Mouse (Mus musculus): Measurements from ENCODE around the gene Phykpl.
A peak's percentile ranks its signal among the peaks of the same experiment; 100 is the strongest.
"Not testable (repeated sequence)": the region's sequence is repeated elsewhere in the genome, so short reads cannot be mapped to it uniquely, and the experiment has no call there.

The Phykpl gene

GRCm38 (mm10) chr11:51586411-51586810 lies 1.9 kb downstream of the Phykpl start:
- DNase-seq (ENCODE audit: low read depth, low spot score), result no peak

- DNase-seq (ENCODE audit: low read depth, low spot score), result no peak
Measured at GRCm38 (mm10) chr11:51587059-51587458, 2.5 kb downstream of the Phykpl start.

GRCm38 (mm10) chr11:51588833-51589232 lies 4.3 kb downstream of the Phykpl start:
- no peak for DNase-seq (ENCODE audit: low read depth, low spot score)

GRCm38 (mm10) chr11:51590002-51590401 lies 5.4 kb downstream of the Phykpl start:
- no peak for DNase-seq (ENCODE audit: low read depth, low spot score)

GRCm38 (mm10) chr11:51591168-51591567 lies 6.6 kb downstream of the Phykpl start:
- no peak for DNase-seq (ENCODE audit: low read depth, low spot score)

DNA sequence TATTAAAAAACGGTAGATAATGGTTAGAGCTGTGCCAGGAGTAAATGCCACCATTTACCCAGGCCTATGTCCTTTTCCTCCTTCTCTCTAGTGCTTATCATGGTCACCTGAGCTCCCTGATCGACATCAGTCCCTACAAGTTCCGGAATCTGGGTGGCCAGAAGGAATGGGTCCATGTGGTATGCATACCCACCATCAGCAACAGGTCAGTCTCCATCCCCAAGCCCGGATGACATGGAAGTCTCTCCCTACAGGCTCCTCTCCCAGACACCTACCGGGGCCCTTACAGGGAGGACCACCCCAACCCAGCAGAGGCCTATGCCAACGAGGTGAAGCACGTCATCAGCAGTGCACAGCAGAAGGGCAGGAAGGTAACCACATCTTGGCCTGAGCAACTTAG lies 7.4 kb downstream of the Phykpl start:
- DNase-seq (ENCODE audit: low read depth, low spot score), result no peak

DNA sequence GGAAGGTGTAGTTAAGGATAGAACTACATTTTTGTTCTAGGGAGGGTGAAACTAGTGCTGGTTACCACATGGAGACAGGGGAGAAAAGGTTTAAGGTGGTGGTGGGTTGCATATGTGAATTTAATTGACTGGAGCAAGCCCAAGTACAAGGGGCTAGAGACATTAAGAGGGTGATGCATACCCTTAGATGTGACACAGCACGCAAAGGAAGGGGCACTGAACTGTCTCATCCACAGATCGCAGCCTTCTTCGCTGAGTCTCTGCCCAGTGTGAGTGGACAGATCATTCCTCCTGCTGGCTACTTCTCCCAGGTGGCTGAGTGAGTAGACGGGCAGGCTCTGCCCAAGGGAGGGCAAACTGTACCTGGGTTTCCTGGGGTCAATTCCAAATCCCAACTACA lies 8.8 kb downstream of the Phykpl start:
- no peak for DNase-seq (ENCODE audit: low read depth, low spot score)

GRCm38 (mm10) chr11:51593849-51594248 lies 9.3 kb downstream of the Phykpl start:
- no peak for DNase-seq (ENCODE audit: low read depth, low spot score)

- DNase-seq (ENCODE audit: low read depth, low spot score), result no peak
Measured at GRCm38 (mm10) chr11:51594715-51595350, 10.3 kb downstream of the Phykpl start.

DNA sequence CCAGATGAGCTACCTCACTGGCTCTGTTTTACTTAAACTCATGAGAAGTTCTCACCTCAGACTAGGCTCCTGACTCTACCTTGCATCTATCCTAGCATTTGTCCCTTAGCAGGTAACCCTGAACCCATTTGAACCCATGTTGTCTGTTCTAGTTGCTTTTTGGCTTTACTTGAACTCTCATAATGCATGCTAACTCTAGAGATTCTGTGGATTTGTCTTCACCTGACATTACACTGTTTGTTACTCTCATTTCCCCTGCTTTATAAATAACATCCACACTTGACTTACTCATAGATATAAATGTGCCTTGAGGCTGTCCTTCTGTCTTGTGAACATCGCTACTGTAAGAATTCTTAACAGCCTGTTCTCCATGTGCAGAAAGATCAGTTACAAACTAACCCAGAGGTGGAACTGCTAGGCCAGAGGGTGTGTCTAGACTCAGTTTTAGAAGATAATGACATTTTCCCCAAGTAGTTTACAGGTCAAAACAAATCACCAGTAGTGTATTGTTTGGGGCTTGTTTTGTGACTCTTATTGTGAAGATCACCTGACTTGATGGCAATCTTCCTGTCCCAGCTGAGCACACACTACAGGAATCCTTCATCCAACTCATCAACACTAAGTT lies 11.0 kb downstream of the Phykpl start:
- no peak for DNase-seq (ENCODE audit: low read depth, low spot score)

GRCm38 (mm10) chr11:51597553-51597952 lies 13.0 kb downstream of the Phykpl start:
- no peak for DNase-seq (ENCODE audit: low read depth, low spot score)

DNA sequence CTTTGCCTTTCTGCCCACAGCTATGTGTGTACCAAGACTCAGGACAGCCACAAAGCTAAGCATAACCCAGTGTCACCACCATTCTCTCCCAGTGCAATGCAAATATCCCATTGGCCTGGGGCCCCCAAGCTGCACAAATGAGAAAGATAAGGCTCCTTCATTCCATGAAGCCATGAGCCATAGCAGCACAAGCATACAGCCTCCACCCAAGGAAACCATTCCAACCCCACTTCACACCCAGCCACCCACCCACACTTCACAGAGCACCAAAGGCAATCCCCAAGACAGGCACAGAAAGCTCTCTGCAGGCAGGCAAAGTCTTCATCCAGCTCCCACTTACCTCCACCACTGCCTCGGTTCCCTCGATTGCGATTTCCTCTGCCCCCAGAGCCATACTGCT lies 17.7 kb downstream of the Phykpl start:
- DNase-seq (ENCODE audit: low read depth, low spot score), result no peak

DNA sequence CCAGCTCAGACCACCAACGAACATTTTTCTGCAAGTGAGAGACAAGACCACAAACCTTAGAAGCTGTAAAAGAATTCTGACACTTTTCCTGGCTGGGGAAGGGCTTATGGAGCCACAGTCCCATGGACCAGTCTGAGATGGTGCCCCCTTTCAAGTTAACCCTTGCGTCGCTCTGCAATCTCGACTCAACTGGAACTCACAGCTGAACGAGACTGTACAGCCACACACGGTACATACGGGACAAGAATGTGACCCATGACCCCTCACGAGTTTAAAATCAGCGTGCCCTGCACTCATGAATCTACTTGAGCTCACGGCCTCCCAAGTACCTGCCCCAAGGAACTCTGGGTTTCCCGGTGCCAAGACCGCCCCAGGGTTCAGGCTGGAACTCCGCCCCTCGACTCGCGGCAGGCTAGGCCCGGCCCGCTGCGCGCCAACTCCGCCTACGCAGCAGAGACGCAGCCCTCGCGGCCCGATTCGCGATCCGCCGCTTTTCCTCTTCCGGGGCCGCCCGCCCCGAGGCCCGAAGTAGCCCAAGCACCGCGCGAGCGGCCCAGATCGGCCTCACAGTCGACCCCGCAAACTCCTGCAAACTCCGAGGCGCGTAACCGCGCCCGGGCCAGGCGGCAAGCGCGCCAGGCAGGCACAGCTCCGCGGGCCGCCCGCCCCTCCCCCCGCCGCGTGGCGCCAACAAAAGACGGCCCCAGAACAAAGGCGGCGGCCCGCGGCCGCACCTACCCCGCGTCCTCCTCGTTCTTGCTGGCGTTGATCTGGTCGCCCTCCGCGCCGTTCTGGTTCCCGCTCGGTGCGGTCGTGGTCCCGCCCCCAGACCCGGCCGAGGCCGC lies 21.3 kb downstream of the Phykpl start:
- DNase-seq (ENCODE audit: low read depth, low spot score), result peak; percentile 92

DNA sequence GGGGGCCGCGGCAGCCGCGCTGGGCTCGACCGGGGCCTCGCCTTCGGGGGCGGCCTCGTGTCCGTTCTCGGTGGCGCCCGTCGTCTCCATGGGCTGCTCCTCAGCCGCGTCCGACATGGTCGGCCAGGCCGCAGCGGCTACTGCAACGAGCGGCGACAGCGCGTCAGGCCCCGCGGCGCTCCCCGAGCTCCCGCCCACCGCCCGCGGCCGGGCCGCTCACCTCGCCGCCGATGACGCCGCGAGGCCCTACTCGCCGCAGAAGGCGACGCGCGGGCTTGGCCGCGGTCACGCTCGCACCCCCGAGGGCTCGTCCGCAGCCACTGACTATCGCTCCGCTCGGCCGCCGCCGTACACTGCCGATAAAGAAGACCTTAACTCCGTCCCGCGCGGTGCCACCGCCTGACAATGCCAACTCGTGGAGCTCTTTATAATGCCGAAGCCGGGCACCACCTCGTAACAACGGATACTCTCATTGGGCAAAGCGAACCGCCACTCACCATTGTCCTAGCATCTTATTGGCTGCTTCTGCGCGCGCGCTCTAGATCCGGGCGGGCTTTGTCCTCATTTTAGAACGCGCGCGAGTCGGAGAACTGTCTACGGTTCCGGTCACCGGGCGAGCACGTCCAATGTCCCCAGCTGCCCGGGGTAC lies 22.0 kb downstream of the Phykpl start, which contains the start of gene Hnrnpab:
TSS of gene Hnrnpab (minus strand) at position 401 of the 649 bp plus-strand sequence.
- DNase-seq (ENCODE audit: low read depth, low spot score), result peak; percentile 97

DNA sequence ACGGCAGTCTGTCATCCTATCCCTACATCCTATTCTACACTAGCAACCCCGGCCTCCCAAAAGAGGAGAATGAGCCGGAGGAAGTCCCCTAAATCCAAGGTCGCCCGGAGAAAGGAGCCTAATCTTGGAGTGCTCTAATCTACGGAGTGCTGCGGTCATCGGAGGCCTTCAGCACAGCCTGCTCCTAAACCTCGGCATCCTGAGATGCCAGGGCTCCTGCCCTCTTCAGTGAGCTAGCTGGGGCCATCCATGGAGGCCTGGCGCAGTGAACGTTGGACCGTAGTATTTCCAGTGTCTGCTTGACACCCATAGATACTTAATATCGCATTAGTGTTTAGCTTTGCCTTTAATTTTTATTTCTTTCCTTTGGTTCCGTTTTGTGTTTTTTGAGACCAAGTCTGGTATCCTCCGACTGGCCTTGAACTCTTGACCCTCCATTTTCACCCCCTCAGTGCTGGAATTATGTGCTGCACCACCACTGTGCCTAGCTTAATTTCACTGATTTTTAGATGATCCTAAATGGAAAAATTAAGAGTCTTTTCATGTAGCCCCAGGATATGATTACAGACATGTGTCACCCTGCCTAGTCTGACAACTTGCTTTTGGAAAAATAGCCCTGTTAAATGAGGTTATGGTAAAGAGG lies 22.7 kb downstream of the Phykpl start:
- DNase-seq (ENCODE audit: low read depth, low spot score), result no peak

GRCm38 (mm10) chr11:51609266-51609909 lies 24.8 kb downstream of the Phykpl start:
- DNase-seq (ENCODE audit: low read depth, low spot score), result no peak

GRCm38 (mm10) chr11:51609940-51610339 lies 25.4 kb downstream of the Phykpl start:
- not testable (repeated sequence) for DNase-seq (ENCODE audit: low read depth, low spot score)

DNA sequence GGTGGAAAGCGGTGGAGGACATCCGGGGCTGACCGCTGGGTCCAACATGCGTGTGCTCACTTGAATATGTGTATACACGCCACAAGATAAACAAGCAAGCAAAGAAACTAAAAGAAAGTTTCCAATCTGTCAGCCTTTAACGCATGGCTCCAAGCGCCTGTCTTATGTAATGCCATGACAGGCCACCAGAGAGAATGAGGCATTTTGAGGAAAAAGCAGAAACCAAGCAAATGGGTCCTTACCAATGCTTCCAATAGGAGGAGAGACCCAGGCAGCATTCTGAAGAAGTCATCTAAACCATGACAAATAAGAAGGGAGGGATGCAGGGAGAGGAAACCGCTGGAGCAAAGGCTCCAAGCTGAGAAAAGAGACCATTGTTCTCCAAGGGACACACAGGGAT lies 29.7 kb downstream of the Phykpl start:
- no peak for DNase-seq (ENCODE audit: low read depth, low spot score)

DNA sequence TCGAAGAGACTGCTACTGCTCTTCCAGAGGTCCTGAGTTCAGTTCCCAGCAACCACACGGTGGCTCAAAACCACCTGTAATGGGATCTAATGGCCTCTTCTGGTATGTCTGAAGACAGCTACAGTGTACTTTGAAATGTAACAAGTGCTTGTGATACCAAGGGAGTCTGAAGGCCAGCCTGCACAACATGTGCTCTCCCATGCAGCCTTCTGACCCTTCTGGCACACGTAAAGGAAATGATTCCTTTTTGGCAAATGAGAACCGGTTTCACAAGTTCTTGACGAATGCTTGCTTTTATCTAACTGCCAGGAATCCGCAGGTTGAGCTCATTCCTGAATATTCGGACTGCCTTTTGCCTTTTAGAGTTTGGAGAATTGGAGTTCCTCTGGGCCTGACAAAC lies 30.6 kb downstream of the Phykpl start:
- no peak for DNase-seq (ENCODE audit: low read depth, low spot score)

- peak; percentile 79 for DNase-seq (ENCODE audit: low read depth, low spot score)
Measured at GRCm38 (mm10) chr11:51615601-51616000, 31.0 kb downstream of the Phykpl start.

DNA sequence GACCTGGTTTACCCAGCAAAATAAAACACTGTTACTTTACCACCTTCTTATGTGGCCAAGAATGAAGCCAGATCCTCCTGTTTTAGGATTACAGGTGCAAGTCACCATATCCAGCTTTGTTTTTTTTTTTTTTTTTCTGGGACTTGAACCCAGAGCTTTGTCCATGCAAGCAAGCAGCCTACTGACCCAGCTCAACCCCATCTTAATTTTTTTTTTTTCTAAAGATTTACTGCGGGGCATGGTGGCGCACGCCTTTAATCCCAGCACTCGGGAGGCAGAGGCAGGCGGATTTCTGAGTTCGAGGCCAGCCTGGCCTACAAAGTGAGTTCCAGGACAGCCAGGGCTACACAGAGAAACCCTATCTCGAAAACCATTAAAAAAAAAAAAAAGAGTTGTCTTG lies 31.6 kb downstream of the Phykpl start:
- DNase-seq (ENCODE audit: low read depth, low spot score), result not testable (repeated sequence)

All from CD4-positive helper T cell, adult 2 months (primary cell).